Comparison of ENCODE assay signal across 17 mouse cellular contexts in genomic region chr5:115438667-115439066, GRCm38 (mm10). TPM values are rescaled to one million over a fixed set of nuclear protein-coding genes. Genes with fewer than 3 reads are reported as not detected.
DNase-seq lines count a peak whose midpoint lies in the region; ATAC-seq and TF ChIP-seq lines count a peak whose summit lies in the region.
"Had no signal": no experiment of that assay in that cellular context is flagged by ENCODE, and none has a peak within 500 bp of the region (broad histone marks: within the 10 kb centered on the region; RNA-seq: fewer than 3 reads in every experiment).

No protein-coding gene starts in this region.

- peak overlapping the region; percentile 36; the same call in 1 of the 2 replicates for H3K27ac ChIP-seq in embryonic facial prominence, embryonic 15.5 days (replicated peaks)
- peak overlapping the region; percentile 100 for H3K27ac ChIP-seq in hindbrain, embryonic 14.5 days
- H3K27ac ChIP-seq in neural tube, embryonic 12.5 days: peak overlapping the region; percentile 99
- H3K27ac ChIP-seq in thymus, adult 2 months (ENCODE audit: control insufficient read depth, insufficient read depth, low read length): no peak overlapping the region

- H3K4me2 ChIP-seq in embryonic facial prominence, embryonic 15.5 days (replicated peaks): no peak overlapping the region
- peak overlapping the region; percentile 83 for H3K4me2 ChIP-seq in hindbrain, embryonic 14.5 days (replicated peaks)
- peak overlapping the region; percentile 81 for H3K4me2 ChIP-seq in neural tube, embryonic 12.5 days (replicated peaks)
- H3K4me2 ChIP-seq: lung, embryonic 14.5 days had no signal

- peaks cover 55% of the 10 kb centered on the region for H3K4me1 ChIP-seq in embryonic facial prominence, embryonic 15.5 days
- peaks cover 62% of the 10 kb centered on the region for H3K4me1 ChIP-seq in hindbrain, embryonic 14.5 days (replicated peaks; ENCODE audit: control insufficient read depth, insufficient read depth, low read length)
- H3K4me1 ChIP-seq in neural tube, embryonic 12.5 days: peaks cover 69% of the 10 kb centered on the region
- H3K4me1 ChIP-seq in thymus, adult 2 months (replicated peaks; ENCODE audit: control insufficient read depth, insufficient read depth, low read length): no peaks in the 10 kb centered on the region

- no peak overlapping the region for H3K9ac ChIP-seq in embryonic facial prominence, embryonic 15.5 days
- peak overlapping the region; percentile 80 for H3K9ac ChIP-seq in hindbrain, embryonic 14.5 days
- H3K9ac ChIP-seq in neural tube, embryonic 12.5 days: peak overlapping the region; percentile 34; the same call in 1 of the 2 replicates
- H3K9ac ChIP-seq: lung, embryonic 14.5 days had no signal

- peaks cover 25% of the 10 kb centered on the region for H3K36me3 ChIP-seq in embryonic facial prominence, embryonic 15.5 days
- peaks cover 55% of the 10 kb centered on the region for H3K36me3 ChIP-seq in hindbrain, embryonic 14.5 days (replicated peaks; ENCODE audit: control insufficient read depth, insufficient read depth)
- H3K36me3 ChIP-seq in neural tube, embryonic 12.5 days: peaks cover 69% of the 10 kb centered on the region
- no peaks in the 10 kb centered on the region for H3K36me3 ChIP-seq in thymus, adult 2 months (ENCODE audit: control insufficient read depth, insufficient read depth, low read length)

- ATAC-seq in embryonic facial prominence, embryonic 15.5 days (ENCODE audit: insufficient number of reproducible peaks, low FRiP score, low TSS enrichment, low read depth): no peak
- no peak for ATAC-seq in hindbrain, embryonic 14.5 days (ENCODE audit: low FRiP score)
- ATAC-seq in neural tube, embryonic 12.5 days (ENCODE audit: low FRiP score, low read depth): no peak
- ATAC-seq: activated CD4-positive, CD25-positive, alpha-beta regulatory T cell, adult 4 months had no signal

- DNase-seq in embryo, embryonic 10 days (ENCODE audit: low spot score): peak; percentile 66
- DNase-seq in embryo, embryonic 11 days: no peak
- no peak for DNase-seq in hindbrain, embryonic 14.5 days (ENCODE audit: low spot score)
- DNase-seq in thymus, postnatal 0 days (ENCODE audit: low spot score): no peak
- DNase-seq in layer of hippocampus, postnatal 10 days (ENCODE audit: low spot score in 2 of 2): no peak
- DNase-seq in thymus, adult 2 months: no peak
- DNase-seq: cerebellum, postnatal 25 days; heart, adult 11 months; kidney, postnatal 14 days; lung, embryonic 14.5 days; thymus, postnatal 4 days had no signal

- 37% methylated on average over 7 of the region's 7 CpGs for WGBS in embryonic facial prominence, embryonic 15.5 days
- WGBS in hindbrain, embryonic 14.5 days: 22% methylated on average over 7 of the region's 7 CpGs
- WGBS in neural tube, embryonic 12.5 days: 47% methylated on average over 7 of the region's 7 CpGs
- WGBS in thymus, adult 2 months: 75% methylated on average over 7 of the region's 7 CpGs

- no peaks in the 10 kb centered on the region for H3K27me3 ChIP-seq in embryonic facial prominence, embryonic 15.5 days
- no peaks in the 10 kb centered on the region for H3K27me3 ChIP-seq in hindbrain, embryonic 14.5 days (ENCODE audit: control insufficient read depth, insufficient read depth, low read length)
- no peaks in the 10 kb centered on the region for H3K27me3 ChIP-seq in neural tube, embryonic 12.5 days (replicated peaks)
- H3K27me3 ChIP-seq in thymus, adult 2 months (ENCODE audit: control insufficient read depth, insufficient read depth, low read length): no peaks in the 10 kb centered on the region

- H3K9me3 ChIP-seq in embryonic facial prominence, embryonic 15.5 days (replicated peaks): no peaks in the 10 kb centered on the region
- H3K9me3 ChIP-seq in hindbrain, embryonic 14.5 days (ENCODE audit: control insufficient read depth, low read length): no peaks in the 10 kb centered on the region
- H3K9me3 ChIP-seq in neural tube, embryonic 12.5 days: no peaks in the 10 kb centered on the region

- H3K4me3 ChIP-seq in embryonic facial prominence, embryonic 15.5 days (replicated peaks): no peak overlapping the region
- no peak overlapping the region for H3K4me3 ChIP-seq in hindbrain, embryonic 14.5 days (replicated peaks; ENCODE audit: low read length)
- peak overlapping the region; percentile 5; the same call in 1 of the 2 replicates for H3K4me3 ChIP-seq in neural tube, embryonic 12.5 days
- no peak overlapping the region for H3K4me3 ChIP-seq in thymus, adult 2 months (ENCODE audit: control insufficient read depth, insufficient read depth, low read length)

- no peak for TF ChIP-seq CTCF in thymus, adult 2 months (IDR thresholded peaks at IDR 0.05; ENCODE audit: borderline replicate concordance, control insufficient read depth, extremely low read depth, insufficient read depth, low read length, poor library complexity)

- no peak for TF ChIP-seq POLR2A in thymus, adult 2 months (IDR thresholded peaks at IDR 0.05; ENCODE audit: control insufficient read depth, extremely low read depth, insufficient read depth, low read length, poor library complexity)

RNA-seq across cellular contexts. Expression of gene Msi1, which starts 9.3 kb away (rescaled TPM):
- polyA plus RNA-seq in embryonic facial prominence, embryonic 15.5 days (2015; fragmentation: Nextera tagmentation; extraction: Ambion mirVana): 14.1 and 19.1 TPM in 2 replicates
- polyA plus RNA-seq in hindbrain, embryonic 14.5 days (2014; fragmentation: Nextera tagmentation; extraction: Ambion mirVana): 59.6 and 60.2 TPM in 2 replicates
- 122 and 129 TPM in 2 replicates for polyA plus RNA-seq in neural tube, embryonic 12.5 days (2016; fragmentation: Nextera tagmentation; extraction: Ambion mirVana)
- 2.2 TPM in 2 replicates for polyA plus RNA-seq in thymus, postnatal 0 days (2015; fragmentation: Nextera tagmentation; extraction: Ambion mirVana)
- total RNA-seq in layer of hippocampus, postnatal 10 days (2021): 10 to 100 TPM; 73.0 to 76.2 TPM
- polyA plus RNA-seq in thymus, adult 2 months (2012; rRNA removed): 6.1 and 6.6 TPM in 2 replicates
- total RNA-seq: megakaryocyte-erythroid progenitor cell, adult 5-6 weeks had no signal
- polyA plus RNA-seq: activated CD4-positive, CD25-positive, alpha-beta regulatory T cell, adult 4 months had no signal

RNA-seq across cellular contexts. Expression of gene Pla2g1b, which starts 27.4 kb away (rescaled TPM):
- polyA plus RNA-seq in embryonic facial prominence, embryonic 15.5 days (2015; fragmentation: Nextera tagmentation; extraction: Ambion mirVana): not detected in 2 replicates
- 0.67 TPM in 1 of 2 replicates, not detected in the other for polyA plus RNA-seq in hindbrain, embryonic 14.5 days (2014; fragmentation: Nextera tagmentation; extraction: Ambion mirVana)
- polyA plus RNA-seq in neural tube, embryonic 12.5 days (2016; fragmentation: Nextera tagmentation; extraction: Ambion mirVana): not detected in 2 replicates
- 0.99 TPM in 2 replicates for polyA plus RNA-seq in thymus, postnatal 0 days (2015; fragmentation: Nextera tagmentation; extraction: Ambion mirVana)
- not detected for total RNA-seq in layer of hippocampus, postnatal 10 days (2021)
- polyA plus RNA-seq in thymus, adult 2 months (2012; rRNA removed): 1.2 and 1.8 TPM in 2 replicates
- total RNA-seq: left cerebral cortex, postnatal 36 days; megakaryocyte-erythroid progenitor cell, adult 5-6 weeks had no signal
- polyA plus RNA-seq: activated CD4-positive, CD25-positive, alpha-beta regulatory T cell, adult 4 months; brain, embryonic 14.5 days had no signal

RNA-seq across cellular contexts. Expression of gene Sirt4, which starts 45.9 kb away (rescaled TPM):
- 29.2 and 32.8 TPM in 2 replicates for polyA plus RNA-seq in embryonic facial prominence, embryonic 15.5 days (2015; fragmentation: Nextera tagmentation; extraction: Ambion mirVana)
- 19.1 and 20.3 TPM in 2 replicates for polyA plus RNA-seq in hindbrain, embryonic 14.5 days (2014; fragmentation: Nextera tagmentation; extraction: Ambion mirVana)
- polyA plus RNA-seq in neural tube, embryonic 12.5 days (2016; fragmentation: Nextera tagmentation; extraction: Ambion mirVana): 23.8 and 24.9 TPM in 2 replicates
- polyA plus RNA-seq in thymus, postnatal 0 days (2015; fragmentation: Nextera tagmentation; extraction: Ambion mirVana): 17.0 and 17.3 TPM in 2 replicates
- total RNA-seq in layer of hippocampus, postnatal 10 days (2021): 10 to 100 TPM; 25.8 to 29.8 TPM
- 47.2 and 48.6 TPM in 2 replicates for polyA plus RNA-seq in thymus, adult 2 months (2012; rRNA removed)
